ENCODE assay signal across 17 mouse cellular contexts in the genomic region with DNA sequence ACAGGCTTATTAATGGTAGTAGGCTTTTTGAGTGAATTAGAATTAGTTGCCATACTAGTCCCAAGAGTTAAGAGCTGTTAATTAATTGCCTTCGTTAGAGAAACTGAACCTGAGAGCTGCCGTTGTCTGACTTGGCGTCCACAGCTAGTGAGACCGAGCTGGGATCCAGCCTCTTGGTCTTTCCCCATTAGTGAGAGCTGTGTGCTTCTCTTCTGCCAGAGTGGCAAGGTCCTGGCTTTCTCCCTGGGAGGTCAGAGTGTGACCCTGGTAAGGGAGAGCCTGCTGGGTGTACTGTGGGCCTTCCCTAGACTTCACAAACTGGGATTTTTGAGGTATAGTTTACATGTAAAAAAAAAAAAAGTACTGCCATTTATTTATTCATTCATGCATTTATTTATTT. TPM values are rescaled to one million over a fixed set of nuclear protein-coding genes. Genes with fewer than 3 reads are reported as not detected.
A peak's percentile ranks its signal among the peaks of the same experiment; 100 is the strongest.
DNase-seq lines count a peak whose midpoint lies in the region; ATAC-seq lines count a peak whose summit lies in the region.
"Had no signal": no experiment of that assay in that cellular context is flagged by ENCODE, and none has a peak within 500 bp of the region (broad histone marks: within the 10 kb centered on the region; RNA-seq: fewer than 3 reads in every experiment).

No protein-coding gene starts in this region.

- peaks cover 30% of the 10 kb centered on the region for H3K36me3 ChIP-seq in lung, embryonic 15.5 days
- H3K36me3 ChIP-seq in liver, embryonic 12.5 days, result peaks cover 65% of the 10 kb centered on the region
- peaks cover 13% of the 10 kb centered on the region; the same call in 1 of the 2 replicates for H3K36me3 ChIP-seq in midbrain, embryonic 15.5 days (replicated peaks)

- no peaks in the 10 kb centered on the region for H3K9me3 ChIP-seq in lung, embryonic 15.5 days
- no peaks in the 10 kb centered on the region for H3K9me3 ChIP-seq in liver, embryonic 12.5 days (replicated peaks)
- no peaks in the 10 kb centered on the region for H3K9me3 ChIP-seq in midbrain, embryonic 15.5 days
- H3K9me3 ChIP-seq: hindbrain, embryonic 10.5 days; midbrain, embryonic 10.5 days had no signal

- H3K9ac ChIP-seq in lung, embryonic 15.5 days, result no peak overlapping the region
- H3K9ac ChIP-seq in liver, embryonic 12.5 days, result no peak overlapping the region; the same call in 1 of the 2 replicates
- H3K9ac ChIP-seq in midbrain, embryonic 15.5 days, result no peak overlapping the region
- H3K9ac ChIP-seq: forebrain, postnatal 0 days had no signal

- H3K4me1 ChIP-seq in lung, embryonic 15.5 days, result peaks cover 32% of the 10 kb centered on the region
- H3K4me1 ChIP-seq in liver, embryonic 12.5 days, result peaks cover 67% of the 10 kb centered on the region
- H3K4me1 ChIP-seq in midbrain, embryonic 15.5 days, result peaks cover 16% of the 10 kb centered on the region

- no peak for ATAC-seq in lung, embryonic 15.5 days (ENCODE audit: borderline replicate concordance, extremely low read depth, low FRiP score, low TSS enrichment)
- no peak for ATAC-seq in liver, embryonic 12.5 days
- ATAC-seq in midbrain, embryonic 15.5 days (replicated peaks), result no peak
- ATAC-seq: CD4-positive, CD25-positive, alpha-beta regulatory T cell, adult 4 months; forebrain, postnatal 0 days had no signal

- H3K4me3 ChIP-seq in lung, embryonic 15.5 days, result no peak overlapping the region
- H3K4me3 ChIP-seq in liver, embryonic 12.5 days, result no peak overlapping the region
- no peak overlapping the region for H3K4me3 ChIP-seq in midbrain, embryonic 15.5 days
- H3K4me3 ChIP-seq: erythroblast, embryonic 14.5 days; gastrocnemius, adult 2 months; hindbrain, embryonic 10.5 days; midbrain, embryonic 10.5 days had no signal

- peak overlapping the region; percentile 74 for H3K27ac ChIP-seq in lung, embryonic 15.5 days
- H3K27ac ChIP-seq in liver, embryonic 12.5 days, result peak overlapping the region; percentile 60
- H3K27ac ChIP-seq in midbrain, embryonic 15.5 days, result no peak overlapping the region
- H3K27ac ChIP-seq: gastrocnemius, adult 2 months; midbrain, embryonic 10.5 days had no signal

- peak overlapping the region; percentile 1; the same call in 1 of the 2 replicates for H3K4me2 ChIP-seq in lung, embryonic 15.5 days
- H3K4me2 ChIP-seq in liver, embryonic 12.5 days, result no peak overlapping the region
- H3K4me2 ChIP-seq in midbrain, embryonic 15.5 days, result no peak overlapping the region

- WGBS in lung, embryonic 15.5 days, result 83% methylated on average over 4 of the region's 4 CpGs
- 85% methylated on average over 4 of the region's 4 CpGs for WGBS in liver, embryonic 12.5 days (ENCODE audit: insufficient replicate concordance)
- WGBS in midbrain, embryonic 15.5 days, result 81% methylated on average over 4 of the region's 4 CpGs

- peak; percentile 51 for DNase-seq in kidney, adult 9 months
- no peak for DNase-seq in kidney, adult 11 months
- no peak for DNase-seq in lung, postnatal 25 days (ENCODE audit: low spot score)
- DNase-seq in kidney, postnatal 25 days, result peak; percentile 29 to 48
- DNase-seq: cerebellum, postnatal 10 days; forebrain, postnatal 0 days; gastrocnemius, adult 2 months; layer of hippocampus, adult 9-11 months; lung, postnatal 10 days; thymus, postnatal 36 days had no signal

- H3K27me3 ChIP-seq in lung, embryonic 15.5 days, result no peaks in the 10 kb centered on the region
- no peaks in the 10 kb centered on the region for H3K27me3 ChIP-seq in liver, embryonic 12.5 days (replicated peaks)
- no peaks in the 10 kb centered on the region for H3K27me3 ChIP-seq in midbrain, embryonic 15.5 days (replicated peaks)

RNA-seq across cellular contexts. Expression of a gene that starts 4.7 kb away (rescaled TPM):
- polyA plus RNA-seq in lung, embryonic 15.5 days (2015; fragmentation: Nextera tagmentation; extraction: Ambion mirVana), result 35.6 and 40.0 TPM in 2 replicates
- 36.7 and 38.0 TPM in 2 replicates for polyA plus RNA-seq in liver, embryonic 12.5 days (2016; fragmentation: Nextera tagmentation; extraction: Ambion mirVana)
- 48.3 and 53.4 TPM in 2 replicates for polyA plus RNA-seq in midbrain, embryonic 15.5 days (2015; fragmentation: Nextera tagmentation; extraction: Ambion mirVana)

RNA-seq across cellular contexts. Expression of a gene that starts 10.5 kb away (rescaled TPM):
- polyA plus RNA-seq in lung, embryonic 15.5 days (2015; fragmentation: Nextera tagmentation; extraction: Ambion mirVana), result 1,589 and 1,600 TPM in 2 replicates
- 1,698 and 1,725 TPM in 2 replicates for polyA plus RNA-seq in liver, embryonic 12.5 days (2016; fragmentation: Nextera tagmentation; extraction: Ambion mirVana)
- 811 and 847 TPM in 2 replicates for polyA plus RNA-seq in midbrain, embryonic 15.5 days (2015; fragmentation: Nextera tagmentation; extraction: Ambion mirVana)

Comparison
In these comparisons a context has a peak if more than half of its experiments do, and no peak if none do; other contexts are left out.
1. DNase-seq: peak in kidney, adult 9 months (single experiment) and kidney, postnatal 25 days (2 of 2); none in kidney, adult 11 months (single experiment) and lung, postnatal 25 days (single experiment).